Mouse (Mus musculus) liver, embryonic 14.5 days (tissue): ENCODE measurements around the gene B3gnt2. TPM values are rescaled to one million over a fixed set of nuclear protein-coding genes. Genes with fewer than 3 reads are reported as not detected.
A peak's percentile ranks its signal among the peaks of the same experiment; 100 is the strongest.

Experiments
- ATAC-seq: fragments of 200-750 bp; cut with Nextera tagmentation; 2 replicates; pipeline ENCODE4 v1.8.0; 2017; ENCODE audit warnings: moderate number of reproducible peaks, mild to moderate bottlenecking, moderate library complexity; ENCODE audit not compliant: insufficient read depth
- DNase-seq, 3 experiments: peaks; one replicate each; pipeline ENCODE4 v3.0.0-alpha.2; 2012 to 2013; ENCODE audit warnings: low read depth in 3 of 3, low spot score in 3 of 3
- H3K27ac ChIP-seq: fragments of 300-500 bp; sonication (generic); 2 replicates; pipeline ENCODE4 v1.5.1; 2014; ENCODE audit warnings: moderate library complexity, mild to moderate bottlenecking, control low read depth, inconsistent platforms
- H3K27me3 ChIP-seq: fragments of 300-500 bp; sonication (generic); 2 replicates; pipeline ENCODE4 v1.6.1; 2014; ENCODE audit warnings: mild to moderate bottlenecking, low read length, moderate library complexity; ENCODE audit not compliant: control insufficient read depth, insufficient read depth
- H3K36me3 ChIP-seq: fragments of 300-500 bp; sonication (generic); replicated peaks from 2 replicates; pipeline ENCODE4 v1.6.1; 2014; ENCODE audit warnings: low read depth; ENCODE audit not compliant: control insufficient read depth, insufficient read depth
- H3K4me1 ChIP-seq, 2 experiments: fragments of 200-500 bp in 1 of 2; fragments of 300-500 bp in 1 of 2; sonication (generic) in 1 of 2; replicated peaks; 2 replicates each; pipeline ENCODE4 v1.6.1; 2012 to 2014; ENCODE audit warnings: antibody characterized with exemption in 1 of 2, inconsistent platforms in 1 of 2, low read length in 1 of 2; ENCODE audit not compliant: control insufficient read depth in 2 of 2, insufficient read depth in 2 of 2
- H3K4me2 ChIP-seq: fragments of 300-500 bp; sonication (generic); 2 replicates; pipeline ENCODE4 v1.6.1; 2014; ENCODE audit warnings: low read depth, mild to moderate bottlenecking, control low read depth, moderate library complexity
- H3K4me3 ChIP-seq, 2 experiments: fragments of 200-500 bp in 1 of 2; fragments of 300-500 bp in 1 of 2; sonication (generic) in 1 of 2; 2 replicates each; pipeline ENCODE4 v1.5.1; 2012 to 2014; ENCODE audit warnings: low read depth in 2 of 2, low read length in 2 of 2, mild to moderate bottlenecking in 2 of 2, control low read depth in 1 of 2, inconsistent platforms in 1 of 2, moderate library complexity in 1 of 2; ENCODE audit not compliant: insufficient read depth in 1 of 2
- H3K9ac ChIP-seq: fragments of 300-500 bp; sonication (generic); replicated peaks from 2 replicates; pipeline ENCODE4 v1.6.1; 2014; ENCODE audit warnings: mild to moderate bottlenecking, control low read depth, moderate library complexity
- H3K9me3 ChIP-seq: fragments of 300-500 bp; sonication (generic); 2 replicates; pipeline ENCODE4 v1.6.1; 2016; ENCODE audit warnings: low read length, mixed read lengths; ENCODE audit not compliant: control insufficient read depth
- CTCF ChIP-seq: IDR thresholded peaks from 2 replicates; pipeline ENCODE4 v1.5.1; 2016; ENCODE audit warnings: antibody characterized with exemption, low read depth, control low read depth
- EP300 ChIP-seq: IDR thresholded peaks from 2 replicates; pipeline ENCODE4 v1.6.1; 2016; ENCODE audit warnings: antibody characterized with exemption, low read depth
- whole genome bisulfite sequencing: fragments of 180-500 bp; shearing (Covaris S2); extraction: QIAGEN DNeasy Blood & Tissue Kit; methylation state at CpG from one replicate; pipeline ENCODE4 v1.1.7; 2014; ENCODE audit not compliant: insufficient replicate concordance; 5-methylcytosine and 5-hydroxymethylcytosine counted together
- polyA plus RNA-seq, 2 experiments: library from polyadenylated mRNA; depleted of rRNA in 1 of 2; stranded (reverse) in 1 of 2; unstranded in 1 of 2; fragments of >200 nt; fragmentation: Nextera tagmentation in 1 of 2; extraction: Ambion mirVana in 1 of 2; gene quantifications; 2 replicates each; pipeline versions ENCODE4 v1.2.1 to v1.2.3; 2012 to 2014

B3gnt2 gene
- polyA plus RNA-seq, 2 experiments = 2.3 to 3.6 TPM

GRCm38 (mm10) chr11:22782705-22783124 is 78.0 kb downstream of the B3gnt2 start:
- 47% methylated on average over 13 of the region's 13 CpGs for WGBS
- H3K27me3 ChIP-seq = no peaks in the 10 kb centered on the region
- no peak overlapping the region for H3K9ac ChIP-seq
- H3K36me3 ChIP-seq = no peaks in the 10 kb centered on the region
- H3K4me3 ChIP-seq = no peak overlapping the region
- TF ChIP-seq EP300 (no peak), CTCF (no peak)
- no peak overlapping the region for H3K4me2 ChIP-seq
- H3K4me1 ChIP-seq = peaks cover 0 to 10% of the 10 kb centered on the region in 2 experiments; a peak in 2 of 4 replicates
- H3K27ac ChIP-seq = no peak overlapping the region
- no peak for DNase-seq
- no peak for ATAC-seq
- H3K9me3 ChIP-seq = no peaks in the 10 kb centered on the region

- Histone ChIP-seq H3K9ac (no peak overlapping the region), H3K36me3 (no peaks in the 10 kb centered on the region), H3K27ac (no peak overlapping the region), H3K4me2 (no peak overlapping the region), H3K9me3 (no peaks in the 10 kb centered on the region), H3K4me3 (no peak overlapping the region), H3K27me3 (no peaks in the 10 kb centered on the region), H3K4me1 (peaks cover 0 to 10% of the 10 kb centered on the region in 2 experiments; a peak in 2 of 4 replicates)
- TF ChIP-seq CTCF (0 out of 2 replicates have a peak, but pooled peaks have one; percentile 1), EP300 (no peak)
- ATAC-seq (no peak), DNase-seq (no peak)
Observed at GRCm38 (mm10) chr11:22781190-22781589, 79.6 kb downstream of the B3gnt2 start.

- no peak for DNase-seq
- Histone ChIP-seq H3K27me3 (no peaks in the 10 kb centered on the region), H3K9ac (no peak overlapping the region), H3K4me3 (no peak overlapping the region), H3K27ac (no peak overlapping the region), H3K36me3 (no peaks in the 10 kb centered on the region), H3K4me2 (no peak overlapping the region), H3K9me3 (no peaks in the 10 kb centered on the region), H3K4me1 (peaks cover 0 to 10% of the 10 kb centered on the region in 2 experiments; a peak in 2 of 4 replicates)
- no peak for TF ChIP-seq CTCF
- TF ChIP-seq EP300 = no peak
- WGBS = 53% methylated on average over 2 of the region's 2 CpGs
- no peak for ATAC-seq
Observed at GRCm38 (mm10) chr11:22780761-22781160, 80.0 kb downstream of the B3gnt2 start.

GRCm38 (mm10) chr11:22779821-22780551 is 80.8 kb downstream of the B3gnt2 start:
- peaks cover 0 to 10% of the 10 kb centered on the region in 2 experiments; a peak in 2 of 4 replicates for H3K4me1 ChIP-seq
- DNase-seq (no peak), ATAC-seq (no peak)
- TF ChIP-seq CTCF (no peak), EP300 (no peak)
- no peak overlapping the region for H3K9ac ChIP-seq
- H3K27me3 ChIP-seq = no peaks in the 10 kb centered on the region
- no peak overlapping the region for H3K4me3 ChIP-seq
- 40% methylated on average over 6 of the region's 6 CpGs for WGBS
- H3K9me3 ChIP-seq = no peaks in the 10 kb centered on the region
- H3K27ac ChIP-seq = no peak overlapping the region
- no peak overlapping the region for H3K4me2 ChIP-seq
- no peaks in the 10 kb centered on the region for H3K36me3 ChIP-seq

- ATAC-seq = no peak
- H3K4me2 ChIP-seq = no peak overlapping the region
Observed at GRCm38 (mm10) chr11:22778596-22778995, 82.2 kb downstream of the B3gnt2 start.

More at GRCm38 (mm10) chr11:22778596-22778995, 82.2 kb downstream of the B3gnt2 start:
- H3K9ac ChIP-seq = no peak overlapping the region
- TF ChIP-seq EP300 (no peak), CTCF (no peak)
- DNase-seq = no peak
- peaks cover 0 to 10% of the 10 kb centered on the region in 2 experiments; a peak in 2 of 4 replicates for H3K4me1 ChIP-seq
- no peaks in the 10 kb centered on the region for H3K27me3 ChIP-seq
- WGBS = 69% methylated on average over 3 of the region's 3 CpGs
- no peak overlapping the region for H3K27ac ChIP-seq
- H3K36me3 ChIP-seq = no peaks in the 10 kb centered on the region
- H3K4me3 ChIP-seq = no peak overlapping the region
- H3K9me3 ChIP-seq = no peaks in the 10 kb centered on the region
